10 mouse cellular contexts compared by ENCODE assay signal in genomic region chr12:17493053-17493452, GRCm38 (mm10).
"Had no signal": no experiment of that assay in that cellular context is flagged by ENCODE, and none has a peak within 500 bp of the region (broad histone marks: within the 10 kb centered on the region; RNA-seq: fewer than 3 reads in every experiment).

No protein-coding gene starts in this region.

- H3K4me2 ChIP-seq: hindbrain, embryonic 15.5 days; midbrain, embryonic 13.5 days; stomach, embryonic 15.5 days had no signal

- DNase-seq: kidney, adult 18-20 months; kidney, postnatal 14 days; left cerebral cortex, postnatal 4 days; lung, adult 2 months; lung, postnatal 36 days; right cerebral cortex, postnatal 14 days; thymus, postnatal 36 days had no signal

- H3K9me3 ChIP-seq: hindbrain, embryonic 15.5 days; midbrain, embryonic 13.5 days; stomach, embryonic 15.5 days had no signal

- ATAC-seq: midbrain, embryonic 13.5 days had no signal

- H3K36me3 ChIP-seq: hindbrain, embryonic 15.5 days; midbrain, embryonic 13.5 days; stomach, embryonic 15.5 days had no signal

- H3K4me3 ChIP-seq: hindbrain, embryonic 15.5 days; midbrain, embryonic 13.5 days; stomach, embryonic 15.5 days had no signal

- H3K27me3 ChIP-seq: hindbrain, embryonic 15.5 days; midbrain, embryonic 13.5 days; stomach, embryonic 15.5 days had no signal

- H3K9ac ChIP-seq: hindbrain, embryonic 15.5 days; midbrain, embryonic 13.5 days; stomach, embryonic 15.5 days had no signal

- H3K27ac ChIP-seq: hindbrain, embryonic 15.5 days; midbrain, embryonic 13.5 days; stomach, embryonic 15.5 days had no signal
